Mouse (Mus musculus) neural tube, embryonic 14.5 days (tissue): ENCODE data around the gene Akt3. TPM values are rescaled to one million over a fixed set of nuclear protein-coding genes. Genes with fewer than 3 reads are reported as not detected.

Source experiments
- ATAC-seq: fragments of 200-750 bp; cut with Nextera tagmentation; 2 replicates; pipeline ENCODE4 v1.8.0; 2017; ENCODE audit warnings: low read depth, mild to moderate bottlenecking, moderate TSS enrichment, moderate library complexity
- H3K27ac ChIP-seq: fragments of 300-500 bp; sonication (generic); 2 replicates; pipeline ENCODE4 v1.5.1; 2014; ENCODE audit warnings: low read depth, mild to moderate bottlenecking, control low read depth, low read length, moderate library complexity, mixed read lengths
- H3K27me3 ChIP-seq: fragments of 300-500 bp; sonication (generic); 2 replicates; pipeline ENCODE4 v1.6.1; 2014; ENCODE audit warnings: low read length; ENCODE audit not compliant: control insufficient read depth, insufficient read depth
- H3K36me3 ChIP-seq: fragments of 300-500 bp; sonication (generic); 2 replicates; pipeline ENCODE4 v1.6.1; 2014; ENCODE audit warnings: low read length, mixed read lengths; ENCODE audit not compliant: control insufficient read depth, insufficient read depth
- H3K4me1 ChIP-seq: fragments of 300-500 bp; sonication (generic); 2 replicates; pipeline ENCODE4 v1.6.1; 2014; ENCODE audit warnings: low read length; ENCODE audit not compliant: control insufficient read depth, insufficient read depth
- H3K4me2 ChIP-seq: fragments of 300-500 bp; sonication (generic); 2 replicates; pipeline ENCODE4 v1.6.1; 2014; ENCODE audit warnings: mild to moderate bottlenecking, low read depth, low read length, control low read depth
- H3K4me3 ChIP-seq: fragments of 300-500 bp; sonication (generic); 2 replicates; pipeline ENCODE4 v1.5.1; 2014; ENCODE audit warnings: low read depth, low read length, control low read depth, mixed read lengths
- H3K9ac ChIP-seq: fragments of 300-500 bp; sonication (generic); replicated peaks from 2 replicates; pipeline ENCODE4 v1.6.1; 2014; ENCODE audit warnings: low read depth, mild to moderate bottlenecking, control low read depth, low read length, mixed read lengths
- H3K9me3 ChIP-seq: fragments of 300-500 bp; sonication (generic); 2 replicates; pipeline ENCODE4 v1.6.1; 2016; ENCODE audit warnings: low read length; ENCODE audit not compliant: control insufficient read depth
- WGBS: fragments of 180-500 bp; shearing (Covaris S2); extraction: QIAGEN DNeasy Blood & Tissue Kit; methylation state at CpG from one replicate; pipeline ENCODE4 v1.1.7; 2014; 5-methylcytosine and 5-hydroxymethylcytosine counted together
- polyA plus RNA-seq: library from polyadenylated mRNA; unstranded; fragments of >200 nt; fragmentation: Nextera tagmentation; extraction: Ambion mirVana; gene quantifications from 2 replicates; pipeline ENCODE4 v1.2.1, GENCODE M21; 2014

The Akt3 gene
- polyA plus RNA-seq, 1 experiment from 2014 or later: 24.0 TPM

DNA sequence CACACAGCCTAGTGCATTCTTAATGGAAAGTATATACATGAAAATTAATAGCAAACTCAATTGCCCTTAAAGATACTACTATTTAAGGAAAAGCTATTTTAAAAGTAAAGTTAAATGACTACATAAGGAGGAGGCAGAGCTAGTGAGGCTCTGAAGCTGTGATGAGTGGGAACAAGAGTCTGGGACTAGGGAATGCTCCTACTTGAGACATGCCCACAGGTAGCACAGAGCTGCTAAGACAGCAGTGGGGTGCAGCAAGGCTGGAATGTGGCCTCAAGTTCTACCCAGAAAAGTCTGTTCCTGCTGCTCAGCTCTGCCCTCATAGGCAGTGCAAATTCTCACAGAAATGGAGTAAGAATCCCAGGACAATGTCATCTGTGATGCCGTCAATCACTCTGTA, 226.8 kb downstream of the Akt3 start:
- H3K4me1 ChIP-seq: no peaks in the 10 kb centered on the region
- no peak overlapping the region for H3K27ac ChIP-seq
- no peaks in the 10 kb centered on the region for H3K9me3 ChIP-seq
- H3K4me2 ChIP-seq: no peak overlapping the region
- WGBS: 97% methylated on average over 1 of the region's 1 CpGs
- no peak overlapping the region for H3K4me3 ChIP-seq
- H3K36me3 ChIP-seq: no peaks in the 10 kb centered on the region
- no peak overlapping the region for H3K9ac ChIP-seq
- no peaks in the 10 kb centered on the region for H3K27me3 ChIP-seq
- ATAC-seq: no peak

DNA sequence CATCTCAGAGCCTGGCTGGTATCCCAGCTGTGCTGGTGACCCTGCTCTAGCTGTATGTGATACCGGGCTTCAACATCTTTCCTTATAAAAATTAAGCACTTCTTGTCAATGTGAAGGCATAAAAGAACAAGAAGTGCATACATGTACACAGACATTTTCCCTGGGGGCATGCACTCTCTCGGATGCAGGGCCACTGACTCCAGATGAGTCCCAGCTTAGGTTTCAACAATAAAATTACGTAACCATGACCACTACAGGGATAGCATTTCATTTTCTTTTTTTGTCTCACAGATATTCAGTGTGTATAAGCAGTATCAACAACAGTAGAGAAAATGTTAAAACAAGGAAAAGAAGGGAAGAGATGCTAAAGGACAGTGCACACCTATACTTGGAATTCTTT, 227.3 kb downstream of the Akt3 start:
- Histone ChIP-seq H3K4me3 (no peak overlapping the region), H3K36me3 (no peaks in the 10 kb centered on the region), H3K27me3 (no peaks in the 10 kb centered on the region), H3K4me2 (no peak overlapping the region), H3K4me1 (no peaks in the 10 kb centered on the region), H3K27ac (no peak overlapping the region), H3K9ac (no peak overlapping the region), H3K9me3 (no peaks in the 10 kb centered on the region)
- no peak for ATAC-seq
- WGBS: 45% methylated on average over 3 of the region's 3 CpGs

DNA sequence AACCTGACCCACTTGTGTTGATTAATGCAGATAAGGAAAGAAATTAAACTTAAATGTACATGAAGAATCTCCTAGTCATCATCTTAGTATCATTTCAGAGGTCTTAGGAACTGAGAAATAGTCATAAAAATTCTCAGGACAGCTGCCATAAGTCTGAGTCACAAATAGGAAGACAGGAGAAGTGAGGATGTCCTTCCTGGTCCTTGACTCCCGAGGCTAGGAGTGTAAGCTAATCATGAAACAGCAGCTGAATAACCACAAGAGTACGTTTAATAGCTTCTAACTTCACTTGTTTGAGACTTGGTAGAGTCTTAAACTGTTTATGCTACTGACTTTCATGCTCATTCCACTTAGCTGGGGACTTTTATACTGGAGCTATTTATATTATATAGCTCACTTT, 229.0 kb downstream of the Akt3 start:
- Histone ChIP-seq H3K4me2 (no peak overlapping the region), H3K4me1 (no peaks in the 10 kb centered on the region), H3K9me3 (no peaks in the 10 kb centered on the region), H3K27me3 (no peaks in the 10 kb centered on the region), H3K4me3 (no peak overlapping the region), H3K36me3 (no peaks in the 10 kb centered on the region; the same call in 1 of the 2 replicates), H3K9ac (no peak overlapping the region), H3K27ac (no peak overlapping the region)
- WGBS: 85% methylated on average over 2 of the region's 2 CpGs
- no peak for ATAC-seq

DNA sequence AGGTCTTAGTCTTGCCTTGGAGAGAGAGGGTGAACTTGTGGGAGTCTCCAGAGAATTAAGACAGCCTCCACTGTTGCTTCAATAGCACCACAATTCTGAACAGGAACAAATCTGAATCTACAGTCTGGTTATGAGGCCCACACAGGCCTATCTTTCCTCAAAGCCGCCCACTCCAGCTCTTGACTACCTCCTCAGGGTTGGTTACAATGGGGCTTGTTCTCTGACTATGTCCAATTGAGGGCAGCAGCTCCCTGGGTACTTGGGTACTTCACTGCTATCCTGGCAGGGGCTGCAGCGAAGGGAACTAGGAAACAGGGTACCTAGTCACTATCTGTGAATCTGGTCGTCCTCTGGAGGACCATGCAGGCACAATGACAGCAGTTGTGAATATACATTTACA, 230.3 kb downstream of the Akt3 start:
- 85% methylated on average over 3 of the region's 3 CpGs for WGBS
- Histone ChIP-seq H3K9me3 (no peaks in the 10 kb centered on the region), H3K36me3 (no peaks in the 10 kb centered on the region; the same call in 1 of the 2 replicates), H3K27ac (no peak overlapping the region), H3K4me2 (no peak overlapping the region), H3K4me1 (no peaks in the 10 kb centered on the region), H3K27me3 (no peaks in the 10 kb centered on the region), H3K9ac (no peak overlapping the region), H3K4me3 (no peak overlapping the region)
- ATAC-seq: no peak

DNA sequence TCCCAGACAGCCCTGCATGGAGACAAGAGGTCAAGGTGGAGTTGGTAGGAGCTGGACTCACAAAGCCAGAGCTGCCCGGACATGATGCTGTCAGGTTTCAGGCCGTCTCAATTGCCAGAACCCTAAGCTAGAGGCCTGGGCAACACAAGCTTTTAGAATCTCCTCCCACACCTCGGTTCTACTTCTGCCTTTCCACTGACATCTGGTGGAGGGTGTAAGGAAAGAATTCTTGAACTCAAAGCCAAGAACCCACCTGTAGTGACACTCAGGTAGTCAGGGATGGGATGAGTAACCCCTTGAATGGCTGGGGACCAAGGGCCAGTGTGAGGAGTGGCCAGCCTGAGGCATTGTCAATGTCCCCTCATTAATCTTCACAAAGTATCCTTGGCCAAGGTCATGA, 235.3 kb downstream of the Akt3 start:
- no peaks in the 10 kb centered on the region for H3K4me1 ChIP-seq
- H3K27me3 ChIP-seq: no peaks in the 10 kb centered on the region
- H3K4me3 ChIP-seq: no peak overlapping the region
- no peak overlapping the region for H3K4me2 ChIP-seq
- 71% methylated on average over 3 of the region's 3 CpGs for whole genome bisulfite sequencing
- H3K36me3 ChIP-seq: no peaks in the 10 kb centered on the region; the same call in 1 of the 2 replicates
- ATAC-seq: no peak
- H3K27ac ChIP-seq: no peak overlapping the region
- no peak overlapping the region for H3K9ac ChIP-seq
- H3K9me3 ChIP-seq: no peaks in the 10 kb centered on the region

DNA sequence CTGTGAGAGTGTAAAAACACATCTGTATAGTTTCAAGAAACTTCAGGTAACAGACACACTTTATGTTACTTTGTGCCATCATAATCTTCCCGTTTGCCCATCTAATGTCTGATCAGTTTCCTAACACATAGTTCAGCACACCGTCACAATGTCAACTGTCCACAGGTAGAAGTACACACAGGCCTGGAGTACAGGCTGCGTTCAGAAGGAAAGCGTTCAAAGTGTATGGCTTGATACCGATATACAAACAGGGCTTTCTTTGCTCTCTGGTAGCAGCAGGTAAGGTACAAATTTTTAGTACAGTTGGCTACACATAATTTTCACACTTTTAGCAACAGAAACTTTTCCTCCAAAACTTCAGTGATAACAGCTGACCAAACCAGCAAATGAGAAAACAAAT, 238.3 kb downstream of the Akt3 start:
- WGBS: 96% methylated on average over 5 of the region's 5 CpGs
- H3K36me3 ChIP-seq: no peaks in the 10 kb centered on the region; the same call in 1 of the 2 replicates

DNA sequence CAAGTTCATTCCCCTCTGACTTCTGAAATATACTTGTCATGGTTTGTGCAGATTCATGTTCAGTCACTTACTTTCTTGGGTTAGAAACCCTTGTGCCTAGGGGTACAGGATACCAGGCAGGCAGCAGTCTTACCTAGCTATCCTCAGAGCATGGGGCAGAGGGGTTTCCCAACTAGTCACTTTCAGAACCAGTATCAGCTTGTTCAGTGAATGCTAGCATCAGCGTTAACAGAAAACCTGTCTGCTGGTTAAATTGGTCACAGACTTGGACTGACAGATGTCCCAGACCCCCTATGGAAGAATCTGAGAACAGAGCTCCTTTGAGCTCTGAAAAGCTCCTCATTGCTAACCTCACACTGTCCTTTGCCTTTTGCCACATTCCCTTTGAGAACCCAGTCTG, 239.3 kb downstream of the Akt3 start:
- no peak for ATAC-seq
- Histone ChIP-seq H3K9me3 (no peaks in the 10 kb centered on the region), H3K36me3 (no peaks in the 10 kb centered on the region), H3K9ac (no peak overlapping the region), H3K4me1 (0 out of 2 replicates have a peak, but pooled peaks cover 2% of the 10 kb centered on the region), H3K4me3 (no peak overlapping the region), H3K4me2 (no peak overlapping the region), H3K27me3 (no peaks in the 10 kb centered on the region), H3K27ac (no peak overlapping the region)
- WGBS: 68% methylated on average over 1 of the region's 1 CpGs

More for the DNA sequence above, 238.3 kb downstream of the Akt3 start:
- no peak for ATAC-seq
- H3K4me3 ChIP-seq: no peak overlapping the region
- H3K9ac ChIP-seq: no peak overlapping the region
- H3K4me1 ChIP-seq: 0 out of 2 replicates have a peak, but pooled peaks cover 2% of the 10 kb centered on the region
- H3K9me3 ChIP-seq: no peaks in the 10 kb centered on the region
- no peak overlapping the region for H3K27ac ChIP-seq
- H3K4me2 ChIP-seq: no peak overlapping the region
- no peaks in the 10 kb centered on the region for H3K27me3 ChIP-seq

DNA sequence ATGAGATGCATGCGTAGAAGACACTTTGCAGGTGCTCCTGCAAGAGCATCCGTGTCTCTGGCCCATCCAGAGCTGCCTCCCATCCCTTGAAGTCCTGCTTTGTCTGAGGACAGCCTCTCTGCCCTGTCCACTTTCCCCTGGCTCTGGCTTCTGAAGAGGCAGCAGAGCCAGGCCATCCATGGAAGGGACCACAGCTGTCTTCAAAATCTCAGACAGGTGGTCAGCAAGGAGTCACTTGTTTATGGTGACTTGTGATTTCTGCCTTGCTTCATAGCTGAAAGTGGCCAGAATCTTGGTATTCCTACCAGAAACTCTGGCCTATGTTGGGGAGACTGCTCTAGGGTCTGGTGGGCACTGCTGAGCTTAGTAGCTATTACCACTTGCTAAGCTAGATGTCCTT, 241.3 kb downstream of the Akt3 start:
- WGBS: 91% methylated on average over 2 of the region's 2 CpGs
- no peak overlapping the region for H3K4me3 ChIP-seq
- H3K27me3 ChIP-seq: no peaks in the 10 kb centered on the region
- H3K9ac ChIP-seq: no peak overlapping the region
- no peak for ATAC-seq
- no peak overlapping the region for H3K27ac ChIP-seq
- 0 out of 2 replicates have a peak, but pooled peaks cover 2% of the 10 kb centered on the region for H3K4me1 ChIP-seq
- H3K36me3 ChIP-seq: no peaks in the 10 kb centered on the region
- no peaks in the 10 kb centered on the region for H3K9me3 ChIP-seq
- no peak overlapping the region for H3K4me2 ChIP-seq

DNA sequence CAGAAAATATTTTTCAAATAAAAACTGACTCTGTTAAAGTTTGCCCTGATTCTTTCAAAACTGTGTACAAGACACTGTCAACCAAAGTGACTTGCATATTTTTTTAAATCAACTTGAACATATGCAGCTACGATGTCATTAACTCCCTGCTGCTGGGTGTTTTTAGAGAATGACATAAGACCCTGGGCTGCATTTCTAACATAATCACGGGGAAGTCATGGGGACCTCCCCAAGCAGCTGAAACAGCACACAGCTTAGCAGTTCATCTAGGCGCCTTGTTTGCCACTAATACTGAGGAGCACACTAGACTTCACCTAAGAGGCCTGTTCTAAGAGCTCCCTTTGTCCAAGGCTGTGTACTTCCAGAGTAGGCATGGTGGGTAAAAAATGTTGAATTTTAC, 242.1 kb downstream of the Akt3 start:
- no peak overlapping the region for H3K4me2 ChIP-seq
- no peak overlapping the region for H3K27ac ChIP-seq
- no peak overlapping the region for H3K4me3 ChIP-seq
- WGBS: 45% methylated on average over 3 of the region's 3 CpGs
- H3K27me3 ChIP-seq: no peaks in the 10 kb centered on the region
- H3K9me3 ChIP-seq: no peaks in the 10 kb centered on the region
- H3K36me3 ChIP-seq: no peaks in the 10 kb centered on the region
- H3K9ac ChIP-seq: no peak overlapping the region
- no peak for ATAC-seq
- H3K4me1 ChIP-seq: 0 out of 2 replicates have a peak, but pooled peaks cover 2% of the 10 kb centered on the region
